Mouse (Mus musculus) c-Kit-positive CD71-positive TER-119-positive erythroid progenitor cells, embryonic 14.5 days (primary cell): Measurements from ENCODE around the gene Ecpas.

ENCODE experiments used
- DNase-seq: peaks from one replicate; pipeline ENCODE4 v3.0.0-alpha.2; 2013; ENCODE audit warnings: low spot score

Gene Ecpas

GRCm38 (mm10) chr4:58912629-58913335 is at the start of gene Ecpas:
Gene Ecpas (minus strand): TSS chr4:58912749.
- peak; percentile 79 for DNase-seq

DNA sequence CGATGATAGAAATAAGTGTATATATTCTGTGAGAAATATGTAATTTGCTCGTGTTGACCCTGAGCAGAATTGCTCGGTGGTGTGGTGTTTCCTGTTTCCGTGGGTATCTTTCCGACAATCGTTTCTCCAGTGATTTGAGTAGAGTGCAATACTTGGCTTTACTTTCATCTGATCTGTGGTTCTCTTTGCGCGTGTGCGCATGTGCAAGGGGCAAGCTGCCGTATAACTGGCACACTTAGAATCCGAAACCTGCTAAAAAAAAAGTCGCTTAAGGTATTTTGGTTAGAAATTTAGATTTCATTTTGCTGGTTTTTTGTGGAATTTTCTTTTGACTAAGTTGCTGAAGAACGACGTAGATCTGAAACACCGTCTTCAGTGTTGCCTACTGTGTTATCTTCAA is 49.2 kb upstream of the Ecpas start:
- DNase-seq, result no peak

DNA sequence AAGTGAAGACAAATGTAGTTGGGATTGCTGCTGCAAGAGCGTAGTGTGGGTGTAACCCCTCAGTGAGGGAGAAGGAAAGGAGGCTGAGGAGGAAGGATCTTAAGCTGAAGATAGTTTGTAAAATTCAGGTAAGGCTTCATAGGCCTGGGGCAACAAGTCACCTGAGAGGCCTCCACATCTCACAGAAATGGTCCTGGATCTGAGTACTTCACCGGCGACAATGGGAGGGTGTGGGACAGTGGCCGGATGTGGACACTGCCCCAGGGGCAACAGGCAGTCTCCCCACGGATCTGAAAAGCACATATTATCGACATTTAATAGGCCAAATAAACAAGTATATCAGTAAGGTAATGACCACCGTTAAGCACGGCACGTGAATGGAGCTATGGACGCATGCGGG is 40.1 kb upstream of the Ecpas start:
- no peak for DNase-seq

GRCm38 (mm10) chr4:58948391-58948790 is 35.8 kb upstream of the Ecpas start:
- no peak for DNase-seq

- no peak for DNase-seq
Measured at GRCm38 (mm10) chr4:58944695-58945094, 32.1 kb upstream of the Ecpas start.

GRCm38 (mm10) chr4:58944206-58944553 is 31.6 kb upstream of the Ecpas start:
- DNase-seq, result no peak

GRCm38 (mm10) chr4:58943420-58944205 is 31.1 kb upstream of the Ecpas start, which contains the start of gene Zkscan16:
Gene Zkscan16 (plus strand): TSS chr4:58943628.
- DNase-seq, result peak; percentile 16

GRCm38 (mm10) chr4:58942942-58943341 is 30.4 kb upstream of the Ecpas start:
- DNase-seq, result no peak

GRCm38 (mm10) chr4:58941638-58942037 is 29.1 kb upstream of the Ecpas start:
- no peak for DNase-seq

- no peak for DNase-seq
Measured at GRCm38 (mm10) chr4:58935846-58936245, 23.3 kb upstream of the Ecpas start.

DNA sequence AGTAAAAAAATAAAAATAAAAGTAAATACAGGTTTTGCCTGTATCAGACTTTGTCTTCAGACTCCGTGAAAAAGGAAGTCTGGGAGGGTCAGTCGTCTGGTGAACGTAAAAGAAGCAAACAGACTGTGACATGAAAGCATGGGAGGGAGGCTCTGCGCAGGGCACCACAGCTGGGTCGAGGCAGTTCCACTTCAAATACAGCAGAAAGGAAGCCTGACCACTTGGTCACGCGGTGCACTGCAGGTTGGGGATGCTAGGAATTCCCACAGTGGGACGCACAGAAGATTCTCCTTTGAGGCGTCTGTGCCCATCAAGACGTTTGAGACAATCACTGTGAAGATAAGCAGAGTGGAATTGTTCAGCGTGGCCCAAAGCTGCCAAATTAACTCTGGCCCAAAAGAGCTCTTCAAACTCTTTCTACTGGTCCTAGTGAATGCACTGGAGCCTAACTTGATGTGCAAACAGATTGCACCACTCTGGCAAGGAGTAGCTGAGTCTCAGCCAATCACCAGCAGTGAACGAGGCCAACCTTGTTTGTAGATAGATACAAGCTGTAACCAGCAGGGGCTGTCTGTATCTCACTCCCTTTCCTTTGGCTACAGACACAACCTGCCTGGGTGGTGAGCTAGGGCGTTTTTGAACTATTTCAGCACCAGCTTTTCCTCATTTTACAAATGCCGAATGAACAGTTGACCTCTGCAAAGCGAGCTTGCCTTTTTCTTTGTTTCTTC is 22.4 kb upstream of the Ecpas start:
- no peak for DNase-seq

DNA sequence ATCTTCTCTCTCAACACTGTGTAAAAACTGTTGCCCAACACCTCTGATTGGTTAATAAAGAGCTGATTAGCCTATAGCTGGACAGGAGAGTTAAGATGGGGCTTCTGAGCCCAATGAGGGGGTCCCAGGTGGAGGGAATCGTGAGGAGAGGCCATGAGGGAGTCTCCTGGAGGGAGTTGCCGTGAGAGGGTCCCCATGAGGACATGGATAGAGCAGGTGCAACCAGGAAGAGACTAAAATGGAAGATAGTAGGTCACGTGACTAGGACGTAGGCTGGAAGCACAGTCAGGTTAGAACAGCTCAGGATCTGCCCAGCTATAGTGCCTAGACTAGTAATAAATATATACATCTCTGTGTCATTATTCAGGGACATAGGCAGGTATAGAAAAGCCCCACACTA is 21.8 kb upstream of the Ecpas start:
- DNase-seq, result no peak

GRCm38 (mm10) chr4:58932541-58932940 is 20.0 kb upstream of the Ecpas start:
- no peak for DNase-seq

DNA sequence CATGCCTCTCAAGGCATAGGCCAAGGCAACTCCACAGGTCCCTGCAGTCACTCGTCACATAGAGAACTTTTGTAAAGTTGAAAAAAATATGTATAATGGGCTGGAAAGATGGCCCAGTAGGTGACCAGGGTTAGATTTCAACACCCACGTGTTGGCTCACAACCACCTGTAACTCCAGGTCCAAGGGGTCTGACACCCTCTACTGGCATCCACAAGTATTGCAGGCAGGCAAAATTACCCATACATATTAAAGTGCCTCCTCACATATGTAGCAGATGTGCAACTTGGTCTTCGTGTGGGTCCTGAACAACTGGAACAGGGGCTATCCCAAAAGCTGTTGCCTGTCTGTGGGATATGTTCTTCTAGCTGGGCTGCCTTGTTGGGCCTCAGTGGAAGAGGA is 15.1 kb upstream of the Ecpas start:
- DNase-seq, result no peak

- no peak for DNase-seq
Measured at GRCm38 (mm10) chr4:58926120-58926519, 13.6 kb upstream of the Ecpas start.

GRCm38 (mm10) chr4:58925664-58926063 is 13.1 kb upstream of the Ecpas start:
- DNase-seq, result no peak

- no peak for DNase-seq
Measured at GRCm38 (mm10) chr4:58923933-58924332, 11.4 kb upstream of the Ecpas start.

GRCm38 (mm10) chr4:58915081-58915826 is 2.7 kb upstream of the Ecpas start:
- peak; percentile 41 for DNase-seq

- peak; percentile 34 for DNase-seq
Measured at GRCm38 (mm10) chr4:58913336-58914026, 932 bp upstream of the Ecpas start.

- no peak for DNase-seq
Measured at GRCm38 (mm10) chr4:58911831-58912628, 519 bp downstream of the Ecpas start.
